Mouse (Mus musculus): ENCODE data around the gene Soga1.

DNA sequence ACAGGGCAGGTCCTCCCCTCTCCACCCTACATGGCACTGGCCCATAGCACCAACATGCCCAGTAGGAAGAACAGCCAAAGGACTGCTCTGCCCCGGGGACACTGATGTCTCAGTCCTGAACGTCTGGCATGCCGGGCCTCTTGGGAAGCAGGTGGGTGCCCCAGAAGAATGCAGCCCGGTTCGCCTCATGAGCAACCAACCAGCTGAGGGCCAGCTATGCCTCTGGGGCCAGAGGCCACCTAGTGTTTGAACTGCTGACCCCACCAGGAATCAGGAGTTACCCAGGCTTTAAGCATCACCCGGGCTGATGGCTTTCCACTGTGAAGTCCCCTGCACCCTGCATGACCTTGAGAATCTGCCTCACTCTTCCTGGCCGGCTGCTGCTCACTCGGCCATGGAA lies 26.6 kb downstream of the Soga1 start:
- no peak for TF ChIP-seq CTCF (IDR thresholded peaks at IDR 0.05; ENCODE audit: low read depth, low read length)
- no peak for TF ChIP-seq TAL1 (conservative IDR thresholded peaks at IDR 0.05; ENCODE audit: low read depth, low read length)
- no peak for TF ChIP-seq GATA1 (IDR thresholded peaks at IDR 0.05; ENCODE audit: borderline replicate concordance, low read length)
